Mouse (Mus musculus) cerebellum, postnatal 14 days (tissue): Measurements from ENCODE around the gene Slc25a22.
"Not testable (repeated sequence)": the region's sequence is repeated elsewhere in the genome, so short reads cannot be mapped to it uniquely, and the experiment has no call there.

Source experiments
- DNase-seq, 2 experiments: peaks; one replicate each; pipeline ENCODE4 v3.0.0; 2021; ENCODE audit warnings: mixed read lengths in 2 of 2

Gene Slc25a22

DNA sequence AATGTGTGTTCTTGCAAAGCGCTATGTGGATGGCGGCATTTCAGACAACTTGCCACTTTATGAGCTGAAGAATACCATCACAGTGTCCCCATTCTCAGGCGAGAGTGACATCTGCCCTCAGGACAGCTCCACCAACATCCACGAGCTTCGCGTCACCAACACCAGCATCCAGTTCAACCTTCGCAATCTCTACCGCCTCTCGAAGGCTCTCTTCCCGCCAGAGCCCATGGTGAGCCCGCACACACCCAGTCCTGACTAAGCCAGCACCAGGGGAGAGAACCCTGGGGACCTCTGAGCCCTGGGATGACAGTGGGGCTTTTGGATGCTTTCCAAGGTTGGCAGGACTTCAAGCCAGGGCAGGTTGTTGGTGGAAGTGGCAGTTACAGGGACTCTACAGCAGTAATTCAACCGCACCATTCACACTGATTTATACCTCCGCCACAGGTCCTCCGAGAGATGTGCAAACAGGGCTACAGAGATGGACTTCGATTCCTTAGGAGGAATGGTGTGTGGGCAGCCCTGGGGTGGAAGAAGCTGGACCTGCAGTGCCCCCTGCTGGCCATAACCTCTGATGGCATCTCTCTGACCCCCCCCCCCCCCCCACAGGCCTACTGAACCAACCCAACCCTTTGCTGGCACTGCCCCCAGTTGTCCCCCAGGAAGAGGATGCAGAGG lies 20.4 kb upstream of the Slc25a22 start:
- DNase-seq, result peak; percentile 52 to 77

DNA sequence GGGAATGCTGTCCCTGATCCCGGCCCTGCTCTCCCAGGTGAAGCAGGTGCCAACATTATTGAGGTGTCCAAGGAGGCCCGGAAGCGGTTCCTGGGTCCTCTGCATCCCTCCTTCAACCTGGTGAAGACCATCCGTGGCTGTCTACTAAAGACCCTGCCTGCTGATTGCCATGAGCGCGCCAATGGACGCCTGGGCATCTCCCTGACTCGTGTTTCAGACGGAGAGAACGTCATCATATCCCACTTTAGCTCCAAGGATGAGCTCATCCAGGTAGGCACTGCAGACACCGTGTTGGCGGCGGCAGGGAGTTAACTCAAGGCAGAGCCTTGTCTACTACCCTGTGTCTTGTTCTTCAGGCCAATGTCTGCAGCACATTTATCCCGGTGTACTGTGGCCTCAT lies 19.5 kb upstream of the Slc25a22 start:
- peak in 1 of 2 experiments; percentile 22 for DNase-seq

DNA sequence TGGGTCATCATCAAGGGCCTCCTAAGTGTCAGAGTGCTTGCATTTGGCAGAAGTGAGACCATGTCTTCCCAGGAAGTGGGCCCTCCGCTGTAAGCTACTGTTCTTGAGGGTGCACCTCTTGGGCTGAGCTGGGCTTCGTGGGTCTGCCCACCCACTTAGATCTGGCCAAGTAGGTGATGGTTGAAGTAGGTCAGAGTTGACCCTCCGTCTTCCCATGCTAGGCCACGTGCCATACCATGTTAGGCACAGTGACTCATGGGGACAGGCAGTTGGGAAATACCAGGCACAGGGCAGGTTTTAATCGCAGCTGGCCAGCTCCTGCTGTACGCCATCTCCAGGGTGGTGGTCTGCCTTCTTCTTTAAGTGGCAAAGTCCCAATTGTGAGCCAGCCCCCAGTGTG lies 19.0 kb upstream of the Slc25a22 start:
- no peak for DNase-seq

DNA sequence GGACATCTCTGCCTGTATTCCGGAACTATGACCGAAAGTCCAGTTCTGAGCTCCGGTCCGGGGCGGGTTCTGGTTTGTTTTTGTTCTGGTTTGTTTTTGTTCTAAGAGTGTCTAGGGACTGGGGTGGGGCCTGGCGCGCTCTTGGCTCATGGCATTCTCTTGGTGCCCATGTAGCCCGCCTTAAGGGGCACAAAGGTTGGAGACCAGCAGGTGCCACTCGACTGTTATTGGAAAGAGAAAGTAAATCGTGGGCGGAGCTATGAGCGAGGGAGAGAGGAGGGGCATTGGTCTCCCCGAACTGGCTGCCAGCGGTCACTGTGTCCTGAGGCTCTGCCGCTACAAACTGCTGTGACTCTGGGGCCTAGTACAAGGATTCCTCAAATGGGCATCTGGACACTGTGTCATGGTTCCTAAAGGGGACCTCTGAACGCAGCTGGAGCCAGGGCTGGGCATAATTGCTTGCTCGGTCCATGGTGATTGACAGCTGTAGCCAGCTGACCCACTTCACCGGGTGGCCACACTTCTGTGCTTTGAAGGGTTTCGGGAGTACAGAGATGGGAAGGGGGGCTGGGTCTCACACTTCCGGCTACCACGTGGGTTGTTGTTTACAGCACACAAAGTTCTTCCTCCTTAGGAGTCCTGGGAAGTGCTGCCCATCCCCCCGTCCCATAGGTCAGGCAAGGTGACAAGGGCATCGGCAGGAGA lies 18.1 kb upstream of the Slc25a22 start:
- DNase-seq, result peak; percentile 65 to 70

DNA sequence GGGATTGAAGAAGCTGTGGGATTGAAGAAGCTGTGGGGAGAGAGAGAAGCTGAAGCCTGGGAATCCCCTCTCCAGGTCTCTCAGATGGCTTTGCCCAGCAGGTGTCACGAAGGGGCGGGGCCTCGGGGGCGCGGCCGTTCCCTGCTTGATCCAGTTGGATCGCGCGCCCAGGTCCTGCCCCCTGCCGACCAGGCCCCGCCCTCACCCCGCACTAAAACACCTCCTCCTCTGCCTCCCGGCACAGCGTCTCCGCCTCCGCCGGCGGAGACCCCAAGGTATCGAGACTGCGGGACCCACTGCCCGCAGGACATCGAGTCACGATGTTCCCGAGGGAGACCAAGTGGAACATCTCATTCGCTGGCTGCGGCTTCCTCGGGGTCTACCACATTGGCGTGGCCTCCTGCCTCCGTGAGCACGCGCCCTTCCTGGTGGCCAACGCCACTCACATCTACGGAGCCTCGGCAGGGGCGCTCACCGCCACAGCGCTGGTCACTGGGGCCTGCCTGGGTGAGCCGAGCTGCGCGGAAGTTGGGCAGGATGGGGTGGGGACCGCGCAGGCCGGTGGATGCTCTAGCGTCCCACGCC lies 17.4 kb upstream of the Slc25a22 start, which contains the start of gene Pnpla2:
Gene Pnpla2, plus strand, starts transcription at position 232 of the 585 bp plus-strand sequence.
- peak; percentile 93 to 95 for DNase-seq

DNA sequence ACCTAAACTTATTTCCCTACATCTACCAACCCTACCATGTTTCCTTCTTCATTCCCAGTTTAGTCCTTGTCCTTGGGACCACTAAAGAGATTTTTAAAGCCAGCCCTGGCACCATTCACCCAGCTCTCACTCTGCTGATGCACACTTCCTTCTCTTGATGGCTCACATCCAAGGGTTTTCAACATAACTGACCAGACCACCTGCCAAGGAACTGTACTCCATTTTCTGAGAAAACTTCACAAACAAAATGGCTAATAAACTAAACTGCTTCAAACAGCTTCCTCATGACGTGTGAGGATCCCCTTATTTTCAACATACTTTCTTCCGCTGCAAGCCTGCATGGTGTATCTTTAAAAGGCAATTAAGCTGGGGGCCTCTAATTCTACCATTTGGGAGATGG lies 15.9 kb upstream of the Slc25a22 start:
- no peak for DNase-seq

DNA sequence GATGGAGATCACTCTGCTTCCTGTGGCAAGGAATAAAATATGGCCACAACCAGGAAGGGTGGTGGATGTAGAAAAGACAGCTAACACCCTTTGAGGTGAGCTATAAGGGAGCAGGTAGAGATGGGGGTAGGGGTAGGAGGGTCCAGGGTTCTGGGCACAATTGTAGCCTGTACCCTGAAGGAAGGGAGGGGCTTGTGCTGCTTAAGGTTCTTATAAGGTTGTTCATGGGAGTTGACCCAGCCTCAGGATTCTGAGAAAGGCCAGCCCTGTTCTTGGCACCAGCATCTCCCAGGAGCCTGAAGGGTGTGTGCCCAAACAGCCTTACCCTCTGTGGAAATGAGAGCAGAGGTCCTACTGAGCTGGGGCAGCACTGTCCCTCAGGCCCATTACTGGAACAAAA lies 14.2 kb upstream of the Slc25a22 start:
- no peak for DNase-seq

DNA sequence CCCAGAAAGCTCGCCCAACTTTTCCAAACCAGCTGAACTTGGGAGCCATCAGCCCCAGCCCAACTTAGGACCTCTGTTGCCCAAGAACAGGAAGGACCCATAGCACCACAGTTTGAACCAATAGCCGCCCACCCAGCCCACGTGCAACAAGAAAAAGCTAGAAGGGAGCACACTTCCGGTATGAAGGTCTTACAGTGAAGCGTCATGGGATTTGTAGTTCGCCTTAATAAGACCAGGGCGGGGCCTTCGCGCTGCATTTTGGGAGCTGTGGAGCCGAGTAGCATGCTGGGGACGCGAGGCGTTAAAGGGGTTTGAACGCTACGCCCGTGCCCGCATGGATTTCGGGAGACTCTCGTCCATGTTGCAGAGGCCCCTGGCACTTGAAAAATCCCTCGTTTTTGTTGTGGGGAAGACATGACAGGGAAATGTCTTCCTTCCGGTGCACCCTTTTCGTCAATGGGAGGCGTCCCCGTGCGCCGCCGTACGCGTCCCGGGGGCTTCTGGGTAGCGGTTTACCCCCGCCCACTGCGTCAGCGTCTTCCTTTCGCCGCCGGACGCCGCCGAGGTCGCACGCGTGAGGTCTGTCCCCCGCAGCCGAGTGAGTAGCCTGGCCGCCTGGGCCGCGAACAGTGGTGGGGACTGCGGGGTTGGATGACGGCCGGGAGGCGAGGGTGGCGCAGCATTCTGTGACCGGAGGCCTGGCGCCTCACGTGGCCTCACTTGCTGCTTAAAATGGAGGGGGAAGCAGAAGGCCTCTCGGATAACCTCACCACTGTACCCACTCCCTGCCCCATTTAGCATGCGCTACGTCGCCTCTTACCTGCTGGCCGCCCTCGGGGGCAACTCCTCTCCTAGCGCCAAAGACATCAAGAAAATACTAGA lies 9.7 kb upstream of the Slc25a22 start, which contains the start of gene Rplp2:
Gene Rplp2, plus strand, starts transcription at position 261 of the 882 bp plus-strand sequence.
- peak; percentile 93 to 95 for DNase-seq

DNA sequence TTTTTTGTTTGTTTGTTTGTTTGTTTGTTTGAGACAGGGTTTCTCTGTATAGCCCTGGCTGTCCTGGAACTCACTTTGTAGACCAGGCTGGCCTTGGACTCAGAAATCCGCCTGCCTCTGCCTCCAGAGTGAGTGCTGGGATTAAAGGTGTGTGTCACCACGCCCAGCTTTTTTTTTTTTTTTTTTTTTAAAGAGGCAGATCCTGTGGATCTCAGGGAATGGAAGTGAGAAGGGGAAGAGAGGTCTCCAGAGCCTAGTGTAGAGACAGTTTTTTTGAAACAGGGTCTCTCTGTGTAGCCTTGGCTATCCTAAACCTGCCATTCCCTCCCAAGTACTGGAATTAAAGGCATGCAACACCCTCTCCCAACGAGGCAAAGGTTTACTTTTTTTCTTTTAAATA lies 8.7 kb upstream of the Slc25a22 start:
- DNase-seq, result not testable (repeated sequence)

DNA sequence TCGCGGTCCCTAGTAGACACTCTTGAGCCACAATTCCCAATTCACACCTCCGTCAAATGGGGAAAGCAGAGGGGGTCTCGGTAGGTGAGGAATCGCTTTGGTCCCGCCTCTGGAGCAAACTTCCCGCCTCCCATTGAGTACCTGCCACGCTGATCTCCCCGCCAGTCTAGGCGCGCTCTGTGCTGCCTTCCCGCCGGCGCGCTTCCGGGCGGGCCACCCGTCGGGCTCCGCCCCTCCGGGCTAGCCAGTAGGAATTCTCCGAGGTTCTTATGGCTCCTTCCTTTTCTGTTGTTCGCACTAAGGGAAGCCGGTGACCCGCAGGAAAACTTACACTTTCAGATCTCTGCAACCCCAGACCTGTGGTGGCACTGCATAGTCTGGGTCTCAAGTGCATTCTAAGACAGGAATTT lies 6.1 kb upstream of the Slc25a22 start, which contains the start of gene Pidd1:
Gene Pidd1, minus strand, starts transcription at position 198 of the 410 bp plus-strand sequence.
- peak; percentile 19 to 25 for DNase-seq

DNA sequence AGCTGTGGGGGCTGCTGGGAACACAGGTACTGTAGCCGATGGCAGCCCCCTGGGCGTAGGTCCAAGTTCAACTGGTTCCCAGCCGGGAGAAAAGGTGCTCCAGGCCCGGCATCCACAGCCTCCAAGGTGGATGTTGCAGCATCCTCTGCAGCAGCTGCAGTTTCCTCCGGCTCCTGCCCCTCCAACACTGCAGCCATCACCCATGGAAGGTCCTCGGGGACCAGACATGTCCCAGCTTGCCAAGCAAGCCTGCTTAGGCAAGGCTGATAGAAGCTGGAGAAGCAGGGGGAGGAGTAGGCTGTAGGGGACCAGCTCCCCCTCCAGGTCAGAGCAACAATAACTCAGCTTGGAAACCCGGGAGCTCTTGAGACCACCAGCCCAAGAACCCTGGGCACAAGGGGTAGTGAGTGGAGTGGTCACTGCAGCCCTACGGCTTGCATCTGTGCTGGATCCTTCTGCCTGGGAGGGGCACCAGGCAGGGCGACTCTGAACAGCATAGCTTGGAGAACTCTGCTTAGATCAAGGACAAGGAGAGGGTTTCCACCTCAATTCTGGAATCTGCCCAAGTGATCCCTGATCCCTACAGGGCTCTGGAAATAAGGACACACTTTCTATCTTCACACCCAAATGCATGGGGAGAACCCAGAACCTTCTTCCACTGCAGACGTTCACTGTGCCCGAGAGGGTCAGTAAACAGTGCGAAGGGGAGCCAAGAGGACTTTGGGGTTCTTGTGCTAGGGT lies 5.6 kb upstream of the Slc25a22 start:
- DNase-seq, result peak; percentile 27 to 52

DNA sequence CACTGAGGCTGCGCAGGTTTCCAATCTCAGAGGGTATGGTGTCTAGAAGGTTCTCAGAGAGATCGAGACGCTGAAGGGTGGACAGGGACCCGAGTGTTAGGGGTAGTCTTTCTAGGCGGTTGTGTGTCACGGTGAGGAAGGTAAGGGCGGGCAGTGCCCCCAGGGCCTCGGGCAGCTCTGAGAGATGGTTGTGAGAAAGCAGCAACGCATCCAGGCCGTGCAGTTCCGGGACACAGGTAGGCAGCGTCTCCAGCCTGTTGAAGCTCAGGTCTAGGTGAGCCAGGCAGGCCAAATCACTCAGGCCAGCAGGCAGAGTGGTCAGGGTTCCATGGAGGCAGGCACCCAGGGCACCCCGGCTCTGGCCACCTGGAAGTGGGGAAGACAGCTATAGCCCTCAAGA lies 4.5 kb upstream of the Slc25a22 start:
- DNase-seq, result no peak

DNA sequence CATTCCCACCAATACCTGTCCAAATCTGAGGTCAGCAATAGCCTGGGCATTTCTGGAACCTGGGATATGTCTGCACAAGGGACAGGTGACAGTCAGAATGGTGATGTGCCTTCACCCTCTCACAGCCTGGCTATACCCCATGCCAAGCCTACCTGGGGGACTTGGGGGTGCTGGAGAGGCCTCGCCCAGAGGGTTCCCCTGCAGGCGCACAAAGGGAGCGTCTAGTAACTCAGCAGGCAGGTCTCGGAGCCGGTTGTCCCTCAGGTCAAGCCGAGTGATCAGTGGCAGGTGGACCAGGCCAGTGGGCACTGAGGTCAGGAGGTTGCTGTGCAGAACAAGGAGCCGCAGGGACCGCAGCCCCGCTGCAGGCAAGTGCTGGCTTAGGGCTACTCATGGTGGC lies 3.8 kb upstream of the Slc25a22 start:
- DNase-seq, result peak in 1 of 2 experiments; percentile 15

DNA sequence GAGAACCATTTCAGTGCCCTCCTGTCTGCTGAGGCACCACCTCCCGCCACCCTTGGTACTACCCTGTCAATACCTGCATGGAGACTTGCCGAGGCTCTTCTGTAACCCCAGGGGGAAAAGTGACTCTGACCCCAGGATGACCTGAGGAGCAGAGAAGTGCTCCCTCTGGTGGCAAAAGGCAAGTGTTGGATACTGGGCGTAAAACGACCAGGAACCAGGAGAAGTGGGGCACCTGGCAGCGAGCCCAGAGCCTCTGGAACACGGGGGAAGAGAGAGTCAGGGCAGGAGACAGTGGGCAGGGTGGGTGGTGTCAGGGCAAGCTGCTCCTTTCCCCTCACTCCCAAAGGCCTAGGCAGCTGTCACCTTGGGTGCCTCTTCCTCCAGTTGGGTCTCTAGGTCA lies 2.9 kb upstream of the Slc25a22 start:
- peak; percentile 73 to 87 for DNase-seq

DNA sequence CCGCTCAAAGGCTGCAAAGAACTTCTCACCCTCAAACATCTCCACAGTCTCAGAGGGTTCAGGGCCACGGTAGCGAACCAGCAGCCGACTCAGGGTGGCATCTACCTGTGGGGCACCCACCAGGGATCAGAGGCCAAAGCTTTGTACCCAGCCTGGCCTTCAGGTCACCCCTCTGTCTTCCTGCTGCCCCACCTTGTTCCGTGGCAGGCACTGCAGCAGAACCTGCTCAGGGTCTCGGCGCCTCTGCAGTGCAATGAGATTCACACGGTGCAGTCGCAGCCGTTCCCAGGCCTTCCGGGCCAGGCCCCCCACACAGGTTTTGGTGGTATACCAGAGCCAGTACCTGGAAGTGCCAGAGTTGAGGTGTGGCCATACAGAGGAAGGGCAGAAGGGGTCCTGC lies 2.1 kb upstream of the Slc25a22 start:
- peak; percentile 14 to 17 for DNase-seq

DNA sequence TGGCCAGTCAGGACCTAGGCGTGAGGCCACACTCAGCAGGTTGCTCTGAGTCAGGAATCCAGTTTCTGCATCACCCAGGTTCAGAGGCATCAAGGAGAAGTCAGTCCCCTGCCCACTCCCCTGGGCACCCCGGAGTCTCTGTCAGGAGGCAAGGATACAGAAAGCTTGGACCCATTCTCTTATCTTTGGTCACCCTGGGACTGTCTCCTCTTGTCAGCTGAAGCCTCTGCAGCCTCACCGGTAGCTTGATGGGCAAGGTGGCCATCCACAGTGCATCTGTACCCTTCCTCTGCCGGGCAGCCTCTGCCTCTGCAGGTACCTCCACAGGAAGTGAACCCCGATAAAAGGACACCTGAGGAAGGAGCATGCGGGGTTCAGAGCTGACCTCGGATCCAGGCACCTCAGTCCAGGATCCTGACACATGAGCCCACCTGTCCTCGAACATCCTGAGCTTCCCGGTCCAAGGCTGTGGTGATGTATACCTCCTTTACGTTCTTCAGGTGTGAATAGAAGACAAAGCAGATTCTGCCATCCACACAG lies 1.5 kb upstream of the Slc25a22 start:
- DNase-seq, result peak in 1 of 2 experiments; percentile 34

DNA sequence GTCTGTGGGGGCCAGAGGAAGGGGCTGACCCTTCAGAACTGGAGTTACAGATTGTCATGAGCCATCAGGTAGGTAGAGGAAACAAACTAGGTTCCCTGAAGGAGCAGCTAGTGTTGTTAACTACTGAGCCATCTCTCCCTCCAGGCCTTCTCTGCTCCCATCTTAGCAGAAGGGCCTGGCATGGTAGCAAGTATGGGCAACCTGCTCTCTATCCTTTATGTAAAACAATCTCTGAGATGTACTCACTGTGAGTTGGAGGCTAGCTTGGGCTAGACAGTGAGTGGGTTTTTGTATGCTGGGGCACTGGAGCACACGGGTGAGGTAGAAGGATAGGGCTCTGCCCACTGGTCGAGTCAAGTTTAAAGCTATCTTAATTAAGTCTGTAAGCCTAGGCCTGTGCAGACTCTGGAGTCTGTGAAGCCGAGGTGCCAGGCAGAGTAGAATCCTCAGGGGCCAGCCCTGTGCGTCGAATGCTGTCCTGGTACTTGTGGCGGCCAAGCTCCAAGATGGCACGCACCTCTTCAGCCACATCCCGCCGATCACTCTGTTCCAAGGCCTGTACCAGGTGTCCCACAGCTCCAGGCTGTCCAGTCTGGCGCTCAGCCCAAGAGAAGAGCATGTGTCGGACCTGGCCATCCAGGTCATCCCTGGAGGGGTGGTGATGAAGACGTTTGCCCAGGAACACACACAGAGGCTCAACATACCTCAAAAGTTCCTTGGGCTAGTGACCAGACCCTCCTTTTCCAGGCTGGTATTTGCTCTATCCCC lies 693 bp upstream of the Slc25a22 start:
- peak; percentile 85 to 90 for DNase-seq

DNA sequence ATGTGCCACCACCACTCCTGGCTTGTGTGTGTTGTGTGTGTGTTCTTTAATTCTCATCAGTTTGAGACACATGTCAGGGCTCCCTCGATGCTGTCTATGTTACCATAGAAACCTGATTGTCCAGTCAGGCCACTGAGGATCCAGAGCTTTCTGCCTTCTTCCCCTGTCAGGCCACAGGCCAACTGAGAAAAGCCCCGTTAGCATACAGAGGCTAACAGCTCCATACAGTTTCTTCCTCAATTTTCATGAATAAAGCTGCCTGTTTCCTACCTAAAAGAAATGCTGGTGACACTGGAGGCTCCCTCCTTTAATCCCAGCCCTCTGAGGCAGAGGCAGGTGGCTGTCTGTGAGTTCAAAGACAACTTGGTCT lies 1.2 kb downstream of the Slc25a22 start:
- DNase-seq, result peak; percentile 22

DNA sequence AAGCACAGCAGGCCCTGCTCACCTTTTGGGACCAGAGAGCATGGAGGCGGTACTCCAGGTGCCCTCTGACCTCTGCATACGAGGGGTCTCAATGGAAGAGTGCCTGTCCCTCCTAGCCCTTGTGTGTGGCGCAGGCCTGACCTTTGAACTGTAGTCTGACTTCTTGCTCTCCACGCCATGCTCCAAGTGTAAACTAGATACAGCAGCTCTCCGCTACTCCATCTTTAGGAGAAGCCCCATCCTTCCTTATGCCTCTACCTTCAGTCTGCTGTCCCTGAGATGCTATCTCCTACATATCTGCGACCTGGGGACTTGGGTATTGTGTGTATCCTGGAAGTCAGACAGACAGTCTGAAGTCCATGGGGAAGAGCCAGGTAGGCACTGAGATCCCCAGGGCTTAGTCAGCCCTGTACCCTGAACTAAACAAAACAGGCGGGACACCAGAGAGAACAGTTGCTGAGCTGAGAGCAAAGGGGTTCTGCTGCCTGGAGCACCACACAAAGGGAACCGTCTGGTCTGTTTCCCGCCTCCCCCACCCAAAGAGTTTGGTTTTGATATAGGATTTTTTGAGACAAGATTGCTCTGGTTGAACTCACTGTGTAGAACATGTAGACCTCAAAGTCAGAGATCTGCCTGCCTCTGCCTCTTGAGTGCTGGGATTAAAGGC lies 1.7 kb downstream of the Slc25a22 start:
- peak; percentile 29 to 37 for DNase-seq

DNA sequence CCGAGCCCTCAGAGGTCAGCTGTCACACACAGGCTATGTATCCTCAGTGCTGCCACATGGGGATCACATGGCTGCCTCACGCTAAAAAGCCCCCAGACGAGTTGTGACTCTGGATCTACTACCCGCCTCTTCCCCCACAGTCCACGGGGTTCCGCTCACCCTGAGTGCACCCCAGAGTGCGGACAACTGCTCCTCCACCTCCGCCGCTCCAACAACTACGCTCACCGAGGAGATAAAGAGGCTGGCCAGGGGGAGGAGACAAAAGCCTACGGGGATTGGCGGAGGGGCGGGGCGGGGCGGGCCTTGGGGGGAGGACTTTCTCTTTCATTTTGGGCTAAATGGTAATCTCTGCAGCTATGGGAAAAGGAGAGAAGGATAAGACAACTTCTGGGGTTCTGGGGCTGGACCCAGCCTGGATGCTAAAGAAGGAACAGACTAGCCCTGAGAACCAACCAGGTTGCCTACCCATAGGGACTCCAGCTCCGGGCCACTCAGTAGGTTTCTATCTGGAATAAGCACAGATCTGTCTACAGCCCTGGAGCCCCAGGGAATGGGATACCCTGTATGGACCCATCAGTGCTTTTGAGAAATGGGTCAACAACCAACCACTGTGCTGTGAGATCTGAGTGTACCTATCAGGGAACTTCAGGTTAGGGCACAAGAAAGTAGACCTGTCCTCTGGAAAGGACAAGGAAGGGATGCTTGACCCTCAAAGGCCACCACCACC lies 2.4 kb downstream of the Slc25a22 start:
- DNase-seq, result peak; percentile 79 to 81
